Mouse (Mus musculus) gastrocnemius, postnatal 10 days (tissue): ENCODE measurements at regions not wholly inside any gene's neighbourhood (a gene's known extent, or its start where the extent isn't known, plus 50 kb on each side); places are given as distances from the start of the nearest gene placed in this dataset.

ENCODE experiments used
- DNase-seq: peaks from one replicate; pipeline ENCODE4 v3.0.0; 2021; ENCODE audit warnings: mixed read lengths

- no peak for DNase-seq
Measured at GRCm38 (mm10) chr8:90762390-90762789, 54.8 kb downstream of the Gm19935 start.

GRCm38 (mm10) chr8:90761947-90762346 lies 55.2 kb downstream of the Gm19935 start:
- no peak for DNase-seq

GRCm38 (mm10) chr8:90761446-90761845 lies 55.7 kb downstream of the Gm19935 start:
- no peak for DNase-seq

- no peak for DNase-seq
Measured at GRCm38 (mm10) chr8:90759531-90759930, 57.7 kb downstream of the Gm19935 start.

- no peak for DNase-seq
Measured at GRCm38 (mm10) chr8:90755020-90755419, 62.2 kb downstream of the Gm19935 start.

- DNase-seq: no peak
Measured at GRCm38 (mm10) chr8:90743546-90743945, 73.6 kb downstream of the Gm19935 start.

GRCm38 (mm10) chr8:90740963-90741733 lies 76.0 kb downstream of the Gm19935 start:
- no peak for DNase-seq

GRCm38 (mm10) chr8:90740302-90740962 lies 76.8 kb downstream of the Gm19935 start:
- DNase-seq: no peak

GRCm38 (mm10) chr8:90728011-90728410 lies 89.2 kb downstream of the Gm19935 start:
- no peak for DNase-seq

- DNase-seq: no peak
Measured at GRCm38 (mm10) chr8:90725188-90725587, 92.0 kb downstream of the Gm19935 start.

- no peak for DNase-seq
Measured at GRCm38 (mm10) chr8:90716436-90716835, 100.8 kb downstream of the Gm19935 start.

- peak; percentile 62 for DNase-seq
Measured at GRCm38 (mm10) chr8:90708524-90708923, 108.7 kb downstream of the Gm19935 start.

GRCm38 (mm10) chr8:90692516-90692915 lies 124.7 kb downstream of the Gm19935 start:
- no peak for DNase-seq

- no peak for DNase-seq
Measured at GRCm38 (mm10) chr8:90685076-90685475, 132.1 kb downstream of the Gm19935 start.

- no peak for DNase-seq
Measured at GRCm38 (mm10) chr8:90670471-90671057, 146.6 kb downstream of the Gm19935 start.

GRCm38 (mm10) chr8:90669396-90669795 lies 147.8 kb downstream of the Gm19935 start:
- no peak for DNase-seq

GRCm38 (mm10) chr8:90659066-90659465 lies 158.1 kb downstream of the Gm19935 start:
- DNase-seq: no peak

- DNase-seq: peak; percentile 7
Measured at GRCm38 (mm10) chr8:90657641-90658051, 159.5 kb downstream of the Gm19935 start.

GRCm38 (mm10) chr8:90657116-90657515 lies 160.1 kb downstream of the Gm19935 start:
- no peak for DNase-seq

- DNase-seq: no peak
Measured at GRCm38 (mm10) chr8:90656436-90657090, 160.6 kb downstream of the Gm19935 start.

GRCm38 (mm10) chr8:90654786-90655185 lies 162.4 kb downstream of the Gm19935 start:
- DNase-seq: no peak

- DNase-seq: no peak
Measured at GRCm38 (mm10) chr8:90642392-90642791, 174.8 kb downstream of the Gm19935 start.

GRCm38 (mm10) chr8:90636770-90637169 lies 180.4 kb downstream of the Gm19935 start:
- no peak for DNase-seq
